Mouse (Mus musculus) bone marrow macrophage, adult 2 months (primary cell): Measurements from ENCODE around the gene Kalrn.

ENCODE experiments used
- CTCF ChIP-seq: IDR thresholded peaks from 2 replicates; pipeline ENCODE4 v1.5.1; 2012; ENCODE audit warnings: low read depth, mild to moderate bottlenecking, low read length, moderate library complexity
- POLR2A ChIP-seq: IDR thresholded peaks from 2 replicates; pipeline ENCODE4 v1.6.1; 2012; ENCODE audit warnings: mild to moderate bottlenecking, low read depth, low read length, borderline replicate concordance

DNA sequence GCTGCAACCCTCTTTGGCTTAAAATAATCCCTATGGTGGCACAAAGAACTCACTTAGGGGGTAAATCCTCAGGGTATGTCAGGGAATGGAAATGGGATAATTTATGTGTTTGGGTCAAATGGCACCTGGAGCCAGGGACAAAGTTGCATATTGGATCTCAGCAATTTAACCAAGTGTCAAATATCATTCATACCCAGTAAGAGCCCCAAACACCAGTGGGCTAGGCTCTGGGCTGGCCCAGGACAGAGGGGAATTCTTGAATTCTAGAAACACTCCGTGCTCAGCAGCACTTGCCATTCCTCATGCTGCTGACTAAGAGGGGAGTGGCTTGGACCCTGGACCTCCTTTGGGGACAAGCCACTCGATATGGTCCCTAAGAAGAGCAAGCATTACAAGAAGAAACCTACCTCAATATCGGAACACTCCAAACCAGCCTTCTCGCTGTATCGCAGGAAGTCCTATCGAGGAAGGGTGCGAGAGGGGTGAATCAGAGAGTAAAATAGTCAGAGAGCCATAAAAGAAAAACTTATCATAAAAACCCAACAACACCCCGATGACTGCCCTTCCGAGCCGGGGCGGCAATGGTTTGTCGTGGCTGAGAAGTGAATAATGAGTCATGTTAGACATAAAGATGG is 541.2 kb downstream of the Kalrn start:
- TF ChIP-seq POLR2A (no peak), CTCF (no peak)
